Mouse (Mus musculus): ENCODE data around the gene Scfd2. TPM values are rescaled to one million over a fixed set of nuclear protein-coding genes. Genes with fewer than 3 reads are reported as not detected.

Gene Scfd2
- polyA plus RNA-seq (2012; rRNA removed): 3.2 and 4.4 TPM in 2 replicates

DNA sequence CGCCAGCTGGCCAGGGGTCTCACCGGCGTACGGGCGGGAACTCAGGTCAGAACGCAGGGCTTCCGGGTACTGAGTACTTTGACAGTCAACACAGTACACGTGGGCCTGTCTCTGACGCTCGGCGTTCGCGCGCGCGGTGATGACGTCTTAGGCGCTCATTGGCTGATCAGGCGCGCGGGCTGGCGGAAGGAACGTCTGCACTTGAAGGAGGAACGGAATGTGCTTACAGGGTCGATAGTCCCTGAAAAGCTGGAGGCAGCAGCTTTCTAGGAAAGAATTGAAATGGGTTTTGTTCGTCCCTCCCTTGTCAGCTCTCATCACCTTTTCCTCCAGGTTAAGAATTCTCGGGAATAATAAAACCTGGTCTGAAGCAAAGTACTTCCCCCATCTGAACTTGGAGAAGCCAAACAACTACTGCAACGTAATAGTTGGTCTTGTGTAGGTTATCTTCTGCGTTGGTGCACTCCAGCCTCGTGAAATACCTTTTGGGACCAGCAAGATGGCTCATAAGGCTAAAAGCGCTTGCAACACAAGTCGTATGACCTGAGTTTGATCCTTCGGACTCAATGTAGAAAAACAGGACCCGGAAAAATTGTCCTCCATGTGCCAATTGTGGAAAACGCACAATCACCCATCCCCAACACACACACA is at the start of gene Scfd2:
Gene Scfd2 (minus strand): TSS at position 130 of the 651 bp plus-strand sequence.

DNA sequence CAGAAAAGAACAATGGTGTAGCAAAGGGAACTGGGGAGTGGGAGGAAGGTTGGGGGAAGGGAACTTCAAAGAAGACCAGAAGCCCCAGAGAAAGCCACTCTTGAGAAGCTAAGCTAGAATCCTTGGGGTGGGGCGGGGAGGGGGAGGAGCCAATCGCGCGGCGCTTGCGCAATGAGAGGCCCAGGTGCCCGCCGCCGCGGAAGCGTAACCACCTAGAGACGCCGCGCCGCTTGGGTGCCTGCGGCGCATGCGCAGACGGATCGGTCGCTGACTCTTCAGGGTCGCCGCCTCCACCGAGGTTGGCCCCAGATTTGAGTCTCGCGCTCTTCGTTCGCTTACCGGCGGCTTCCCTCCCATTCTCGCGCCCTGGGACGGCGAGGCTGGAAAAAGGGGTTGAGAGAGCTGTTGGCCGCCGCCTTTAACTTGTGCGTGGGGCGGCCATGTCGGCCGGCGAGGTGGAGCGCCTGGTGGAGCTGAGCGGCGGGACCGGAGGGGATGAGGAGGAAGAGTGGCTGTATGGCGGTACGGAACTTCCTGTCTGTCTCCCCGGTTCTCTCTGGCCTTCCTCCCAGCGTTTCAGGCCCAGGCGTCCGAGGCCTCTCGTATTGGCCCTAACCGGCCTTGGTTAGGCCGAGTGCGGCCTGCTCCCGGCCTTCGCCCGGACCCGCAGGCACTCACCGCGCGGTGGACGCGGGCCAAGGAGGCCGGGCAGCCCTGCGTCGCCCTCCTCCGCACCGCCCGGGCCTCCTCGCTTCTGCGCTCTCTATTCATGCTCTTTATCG is 3.9 kb upstream of the Scfd2 start, which contains the start of gene Fip1l1:
Gene Fip1l1 (plus strand): TSS at position 210 of the 782 bp plus-strand sequence.

DNA sequence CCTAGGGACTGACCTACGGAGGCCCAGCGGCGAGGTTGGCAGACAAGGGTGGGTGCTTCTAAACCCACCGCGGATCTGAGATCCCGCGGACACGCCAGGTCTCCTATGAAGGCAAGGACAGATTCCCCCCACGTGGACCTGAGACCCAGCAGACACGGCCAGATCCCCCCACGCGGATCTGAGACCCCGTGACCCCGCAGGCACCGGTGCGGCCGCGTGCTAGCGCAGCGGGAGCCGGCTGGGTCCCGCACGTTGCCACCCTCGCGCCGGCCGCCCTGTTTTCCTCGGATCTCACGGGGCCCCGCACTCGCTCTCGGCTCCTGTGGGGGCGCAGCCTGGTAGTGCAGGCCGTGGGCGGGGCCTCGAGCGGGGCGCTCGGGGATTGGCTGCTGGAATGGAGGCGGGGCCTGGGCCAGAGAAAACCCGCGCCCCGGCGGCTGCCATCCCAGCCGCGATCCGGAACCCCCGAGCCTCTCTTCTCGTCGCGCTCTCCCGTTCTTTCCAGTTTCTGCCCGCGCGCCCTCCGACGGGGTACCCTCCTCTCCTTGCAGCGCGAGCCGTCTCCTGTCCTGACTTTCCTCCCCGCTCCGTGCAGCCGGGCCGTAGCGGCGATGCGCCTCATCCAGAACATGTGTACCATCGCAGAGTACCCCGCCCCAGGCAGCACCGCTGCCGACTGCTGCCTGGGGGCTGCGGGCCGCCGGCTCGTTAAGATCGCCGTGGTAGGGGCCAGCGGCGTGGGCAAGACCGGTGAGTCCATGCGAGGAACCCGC is 336.5 kb downstream of the Scfd2 start, which contains the start of gene Rasl11b:
Gene Rasl11b (plus strand): TSS at position 446 of the 773 bp plus-strand sequence.

Other genes starting within 250 kb of the Scfd2 start
- 24.7 and 27.0 TPM in 2 replicates for gene Fip1l1, start 3.7 kb upstream of the Scfd2 start, polyA plus RNA-seq (2012; rRNA removed)
- gene Lnx1, start 171.2 kb upstream of the Scfd2 start, polyA plus RNA-seq (2012; rRNA removed): 0.01 and 0.06 TPM in 2 replicates

Data from liver, embryonic 14 days (tissue).